In genomic region chr7:6285842-6286705, GRCm38 (mm10) we compare ENCODE assay signal across 8 mouse cellular contexts. TPM values are rescaled to one million over a fixed set of nuclear protein-coding genes. Genes with fewer than 3 reads are reported as not detected.
DNase-seq lines count a peak whose midpoint lies in the region; ATAC-seq and TF ChIP-seq lines count a peak whose summit lies in the region.

Zfp667 (plus strand) TSS chr7:6286579.

- no peaks in the 10 kb centered on the region for H3K27me3 ChIP-seq in heart, embryonic 11.5 days (ENCODE audit: control insufficient read depth, insufficient read depth, low read length)
- no peaks in the 10 kb centered on the region for H3K27me3 ChIP-seq in kidney, embryonic 16.5 days (ENCODE audit: insufficient read depth, low read length)
- H3K27me3 ChIP-seq in liver, adult 2 months (ENCODE audit: control insufficient read depth, insufficient read depth, low read length), result no peaks in the 10 kb centered on the region
- no peaks in the 10 kb centered on the region for H3K27me3 ChIP-seq in myocyte (ENCODE audit: control insufficient read depth, insufficient read depth, insufficient read length)
- H3K27me3 ChIP-seq in splenic B cell, adult 2 months (ENCODE audit: control insufficient read depth, insufficient read depth, low read length, poor library complexity, severe bottlenecking), result no peaks in the 10 kb centered on the region

- no peak for TF ChIP-seq POLR2A in bone marrow macrophage, adult 2 months (IDR thresholded peaks at IDR 0.05; ENCODE audit: borderline replicate concordance, low read depth, low read length)
- peak; percentile 97 for TF ChIP-seq POLR2A in embryonic fibroblast, embryonic 13.5 days (IDR thresholded peaks at IDR 0.05; ENCODE audit: low read depth, low read length)
- peak; percentile 45; the same call in 1 of the 2 replicates for TF ChIP-seq POLR2A in liver, adult 2 months (IDR thresholded peaks at IDR 0.05; ENCODE audit: extremely low read depth, insufficient read depth, low read length)
- TF ChIP-seq POLR2A in myocyte (IDR thresholded peaks at IDR 0.05; ENCODE audit: insufficient read length, low read depth), result peak; percentile 77

- peak within 1 kb of the TSS; percentile 59 for H3K27ac ChIP-seq in bone marrow macrophage, adult 2 months (ENCODE audit: insufficient read depth, low read depth, low read length)
- H3K27ac ChIP-seq in embryonic fibroblast, embryonic 13.5 days (ENCODE audit: insufficient read depth, low read length), result peak within 1 kb of the TSS; percentile 42
- H3K27ac ChIP-seq in heart, embryonic 11.5 days (ENCODE audit: low read depth, low read length), result peak within 1 kb of the TSS; percentile 65
- peak within 1 kb of the TSS; percentile 67 for H3K27ac ChIP-seq in kidney, embryonic 16.5 days (ENCODE audit: low read length)
- peak within 1 kb of the TSS; percentile 32 for H3K27ac ChIP-seq in liver, adult 2 months (replicated peaks; ENCODE audit: insufficient read depth, low read depth, low read length)

- peaks cover 26% of the 10 kb centered on the region for H3K4me1 ChIP-seq in bone marrow macrophage, adult 2 months (ENCODE audit: control insufficient read depth, insufficient read depth, low read length)
- H3K4me1 ChIP-seq in embryonic fibroblast, embryonic 13.5 days (ENCODE audit: control insufficient read depth, insufficient read depth, low read length), result peaks cover 2% of the 10 kb centered on the region; the same call in 1 of the 2 replicates
- H3K4me1 ChIP-seq in heart, embryonic 11.5 days (ENCODE audit: control insufficient read depth, insufficient read depth, low read length), result peaks cover 8% of the 10 kb centered on the region
- peaks cover 15% of the 10 kb centered on the region for H3K4me1 ChIP-seq in kidney, embryonic 16.5 days (ENCODE audit: insufficient read depth, low read length)
- peaks cover 5% of the 10 kb centered on the region; the same call in 1 of the 2 replicates for H3K4me1 ChIP-seq in liver, adult 2 months (ENCODE audit: control insufficient read depth, insufficient read depth, low read length)

- H3K4me3 ChIP-seq in bone marrow macrophage, adult 2 months (ENCODE audit: insufficient read depth, low read length), result peak within 1 kb of the TSS; percentile 60
- H3K4me3 ChIP-seq in embryonic fibroblast, embryonic 13.5 days (ENCODE audit: insufficient read depth, low read length), result peak within 1 kb of the TSS; percentile 54
- H3K4me3 ChIP-seq in heart, embryonic 11.5 days (ENCODE audit: low read depth, low read length), result peak within 1 kb of the TSS; percentile 51
- H3K4me3 ChIP-seq in kidney, embryonic 16.5 days (ENCODE audit: low read length), result peak within 1 kb of the TSS; percentile 53
- peak within 1 kb of the TSS; percentile 67 for H3K4me3 ChIP-seq in liver, adult 2 months (ENCODE audit: insufficient read depth, low read depth, low read length)
- peak within 1 kb of the TSS; percentile 54 for H3K4me3 ChIP-seq in myocyte

- 3% methylated on average over 49 of the region's 50 CpGs for WGBS in heart, embryonic 11.5 days (ENCODE audit: insufficient replicate concordance)
- 3% methylated on average over 49 of the region's 50 CpGs for WGBS in kidney, embryonic 16.5 days
- WGBS in liver, adult 2 months, result 3% methylated on average over 50 of the region's 50 CpGs

- peak within 1 kb of the TSS; percentile 81 for H3K4me2 ChIP-seq in heart, embryonic 11.5 days
- peak within 1 kb of the TSS; percentile 71 for H3K4me2 ChIP-seq in kidney, embryonic 16.5 days (replicated peaks; ENCODE audit: low read depth, low read length)
- peak within 1 kb of the TSS; percentile 69 for H3K4me2 ChIP-seq in myocyte (ENCODE audit: low read depth)

- H3K9ac ChIP-seq in heart, embryonic 11.5 days (ENCODE audit: low read depth, low read length), result peak within 1 kb of the TSS; percentile 71
- H3K9ac ChIP-seq in kidney, embryonic 16.5 days (replicated peaks; ENCODE audit: low read length), result peak within 1 kb of the TSS; percentile 61
- H3K9ac ChIP-seq in liver, adult 2 months (ENCODE audit: low read depth, low read length), result peak within 1 kb of the TSS; percentile 76

- DNase-seq in A20 (ENCODE audit: low read depth, low spot score), result peak; percentile 99
- peak; percentile 87 for DNase-seq in liver, adult 2 months (ENCODE audit: extremely low read depth, low read depth, low spot score)
- peak; percentile 100 for DNase-seq in splenic B cell, adult 2 months (ENCODE audit: low read depth, low spot score)

- no peaks in the 10 kb centered on the region for H3K36me3 ChIP-seq in heart, embryonic 11.5 days (ENCODE audit: control insufficient read depth, insufficient read depth, low read length)
- H3K36me3 ChIP-seq in kidney, embryonic 16.5 days (ENCODE audit: insufficient read depth, low read length), result no peaks in the 10 kb centered on the region
- H3K36me3 ChIP-seq in liver, adult 2 months (ENCODE audit: control insufficient read depth, insufficient read depth, low read length), result no peaks in the 10 kb centered on the region
- H3K36me3 ChIP-seq in myocyte (ENCODE audit: control insufficient read depth, insufficient read depth), result no peaks in the 10 kb centered on the region
- H3K36me3 ChIP-seq in splenic B cell, adult 2 months (ENCODE audit: control insufficient read depth, insufficient read depth, low read length, poor library complexity, severe bottlenecking), result no peaks in the 10 kb centered on the region

- peak; percentile 86 for ATAC-seq in heart, embryonic 11.5 days (replicated peaks; ENCODE audit: insufficient number of reproducible peaks, low FRiP score, low TSS enrichment)
- peak; percentile 87 for ATAC-seq in kidney, embryonic 16.5 days (ENCODE audit: low FRiP score, low TSS enrichment)

- H3ac ChIP-seq in myocyte (ENCODE audit: control insufficient read depth, insufficient read length), result peak within 1 kb of the TSS; percentile 52

- no peaks in the 10 kb centered on the region for H3K79me2 ChIP-seq in liver, adult 2 months (ENCODE audit: control insufficient read depth, insufficient read depth, low read length)
- H3K79me2 ChIP-seq in myocyte (ENCODE audit: control insufficient read depth, insufficient read depth), result no peaks in the 10 kb centered on the region

- no peaks in the 10 kb centered on the region for H3K9me3 ChIP-seq in heart, embryonic 11.5 days (replicated peaks; ENCODE audit: control insufficient read depth, low read length)
- H3K9me3 ChIP-seq in kidney, embryonic 16.5 days (ENCODE audit: low read length), result no peaks in the 10 kb centered on the region

- no peak for TF ChIP-seq CTCF in bone marrow macrophage, adult 2 months (IDR thresholded peaks at IDR 0.05; ENCODE audit: low read depth, low read length)
- TF ChIP-seq CTCF in embryonic fibroblast, embryonic 13.5 days (IDR thresholded peaks at IDR 0.05; ENCODE audit: borderline replicate concordance, insufficient read depth, low read length), result no peak
- TF ChIP-seq CTCF in liver, adult 2 months (IDR thresholded peaks at IDR 0.05; ENCODE audit: low read depth, low read length), result no peak

TF ChIP-seq in myocyte, 11 proteins besides CTCF, POLR2A, EP300 and RAD21:
- TF ChIP-seq POLR2AphosphoS2 (IDR thresholded peaks at IDR 0.05; ENCODE audit: insufficient read length, low read depth) (peak; percentile 79), MYOD1 (IDR thresholded peaks at IDR 0.05; ENCODE audit: control insufficient read depth in 1 of 3, insufficient read length in 2 of 3, low read depth in 2 of 3) (peak in 2 of 3 experiments; percentile 83 to 87), E2F4 (IDR thresholded peaks at IDR 0.05; ENCODE audit: insufficient read depth) (no peak), USF1 (IDR thresholded peaks at IDR 0.05; ENCODE audit: low read depth) (no peak), CEBPB (IDR thresholded peaks at IDR 0.05; ENCODE audit: insufficient read depth, poor library complexity, severe bottlenecking) (no peak), MYOG (IDR thresholded peaks at IDR 0.05; ENCODE audit: control insufficient read depth in 1 of 3, insufficient read depth in 1 of 3, insufficient read length in 2 of 3, low read depth in 2 of 3) (peak; percentile 0 to 87 (median 73))
TF ChIP-seq in myocyte: peak in this region for 3.

RNA-seq across cellular contexts. Expression of gene Zfp667, which starts in this region (rescaled TPM):
- polyA plus RNA-seq in bone marrow macrophage, adult 2 months (2012; ENCODE audit: insufficient read depth, insufficient read length, missing spikeins), result 2.0 and 2.9 TPM in 2 replicates
- polyA plus RNA-seq in embryonic fibroblast, embryonic 13.5 days (2011; ENCODE audit: insufficient read length, low read depth, missing spikeins), result 4.1 TPM in 2 replicates
- 6.3 and 6.7 TPM in 2 replicates for polyA plus RNA-seq in heart, embryonic 11.5 days (2014; fragmentation: Nextera tagmentation; extraction: Ambion mirVana)
- 4.9 and 6.8 TPM in 2 replicates for polyA plus RNA-seq in kidney, embryonic 16.5 days (2015; fragmentation: Nextera tagmentation; extraction: Ambion mirVana)
- 1.5 and 1.6 TPM in 2 replicates for total RNA-seq in liver, adult 2 months (2014; rRNA removed)
- polyA plus RNA-seq in liver, adult 2 months (2012; rRNA removed), result 0.21 and 0.43 TPM in 2 replicates
- 2.8 TPM for polyA plus RNA-seq in myocyte (2012; fragmentation: generic; extraction: Trizol)

Comparison
In these comparisons a context has a peak if more than half of its experiments do, and no peak if none do; other contexts are left out.
1. Peak in every context shown above with its lines: DNase-seq, ATAC-seq, H3K4me3 ChIP-seq and H3K27ac ChIP-seq.